Mouse (Mus musculus) forebrain, postnatal 0 days (tissue): ENCODE results near the gene Ndufaf7. TPM values are rescaled to one million over a fixed set of nuclear protein-coding genes. Genes with fewer than 3 reads are reported as not detected.

Experiments used
- ATAC-seq: fragments of 200-750 bp; cut with Nextera tagmentation; 2 replicates; pipeline ENCODE4 v1.8.0; 2017; ENCODE audit warnings: mild to moderate bottlenecking, moderate library complexity
- DNase-seq: peaks from one replicate; pipeline ENCODE4 v3.0.0-alpha.2; 2015
- H3K27ac ChIP-seq: fragments of 300-500 bp; sonication (generic); 2 replicates; pipeline ENCODE4 v1.5.1; 2014; ENCODE audit warnings: low read depth, mild to moderate bottlenecking, antibody characterized with exemption, low read length, moderate library complexity, mixed read lengths
- H3K27me3 ChIP-seq: fragments of 300-500 bp; sonication (generic); 2 replicates; pipeline ENCODE4 v1.6.1; 2014; ENCODE audit warnings: mild to moderate bottlenecking, low read length, mixed read lengths; ENCODE audit not compliant: insufficient read depth
- H3K36me3 ChIP-seq: fragments of 300-500 bp; sonication (generic); 2 replicates; pipeline ENCODE4 v1.6.1; 2014; ENCODE audit warnings: mild to moderate bottlenecking, moderate library complexity; ENCODE audit not compliant: insufficient read depth
- H3K4me1 ChIP-seq: fragments of 300-500 bp; sonication (generic); 2 replicates; pipeline ENCODE4 v1.6.1; 2014; ENCODE audit warnings: antibody characterized with exemption; ENCODE audit not compliant: insufficient read depth
- H3K4me2 ChIP-seq: fragments of 300-500 bp; sonication (generic); 2 replicates; pipeline ENCODE4 v1.6.1; 2014; ENCODE audit warnings: low read depth, mild to moderate bottlenecking, moderate library complexity
- H3K4me3 ChIP-seq: fragments of 300-500 bp; sonication (generic); 2 replicates; pipeline ENCODE4 v1.5.1; 2014; ENCODE audit warnings: low read depth, low read length, mixed read lengths
- H3K9ac ChIP-seq: fragments of 300-500 bp; sonication (generic); 2 replicates; pipeline ENCODE4 v1.6.1; 2014; ENCODE audit warnings: mild to moderate bottlenecking
- H3K9me3 ChIP-seq: fragments of 300-500 bp; sonication (generic); 2 replicates; pipeline ENCODE4 v1.6.1; 2016; ENCODE audit warnings: low read length
- CTCF ChIP-seq: sonication (generic); IDR thresholded peaks from 2 replicates; pipeline ENCODE4 v1.5.1; 2016; ENCODE audit warnings: antibody characterized with exemption, control low read depth, low read depth
- WGBS: fragments of 180-500 bp; shearing (Covaris S2); extraction: QIAGEN DNeasy Blood & Tissue Kit; methylation state at CpG from one replicate; pipeline ENCODE4 v1.1.7; 2014; 5-methylcytosine and 5-hydroxymethylcytosine counted together
- polyA plus RNA-seq: library from polyadenylated mRNA; unstranded; fragments of >200 nt; fragmentation: Nextera tagmentation; extraction: Ambion mirVana; gene quantifications from 2 replicates; pipeline ENCODE4 v1.2.1, GENCODE M21; 2015
- total RNA-seq: library from RNA; depleted of rRNA; stranded (reverse); fragments of >200 nt; gene quantifications from 2 replicates; pipeline ENCODE4 v1.2.3, GENCODE M21; 2014

Ndufaf7 gene
- total and polyA plus RNA-seq, 2 experiments from 2014 or later: 32.7 to 66.4 TPM

- Histone ChIP-seq H3K4me1 (no peaks in the 10 kb centered on the region), H3K4me2 (no peak overlapping the region), H3K9me3 (no peaks in the 10 kb centered on the region), H3K27me3 (no peaks in the 10 kb centered on the region), H3K4me3 (no peak overlapping the region), H3K9ac (no peak overlapping the region), H3K27ac (no peak overlapping the region), H3K36me3 (peaks cover 46% of the 10 kb centered on the region)
- no peak for ATAC-seq
- no peak for DNase-seq
- WGBS: 92% methylated on average over 8 of the region's 8 CpGs
- TF ChIP-seq CTCF: no peak
These were observed 16.3 kb downstream of the Ndufaf7 start for GRCm38 (mm10) chr17:78953240-78953639.

- Histone ChIP-seq H3K27me3 (no peaks in the 10 kb centered on the region), H3K27ac (no peak overlapping the region), H3K9me3 (no peaks in the 10 kb centered on the region), H3K4me1 (no peaks in the 10 kb centered on the region), H3K4me3 (no peak overlapping the region), H3K4me2 (no peak overlapping the region), H3K36me3 (peaks cover 41% of the 10 kb centered on the region), H3K9ac (no peak overlapping the region)
- TF ChIP-seq CTCF: no peak
- DNase-seq (no peak), ATAC-seq (no peak)
- WGBS: 84% methylated on average over 6 of the region's 6 CpGs
These were observed 22.5 kb downstream of the Ndufaf7 start for GRCm38 (mm10) chr17:78959473-78959872.

- ATAC-seq (peak; percentile 66), DNase-seq (peak; percentile 54)
- H3K9ac ChIP-seq: no peak overlapping the region
- no peaks in the 10 kb centered on the region for H3K4me1 ChIP-seq
- 62% methylated on average over 1 of the region's 1 CpGs for WGBS
- H3K4me2 ChIP-seq: no peak overlapping the region
- no peak for TF ChIP-seq CTCF
- peaks cover 26% of the 10 kb centered on the region for H3K36me3 ChIP-seq
- no peaks in the 10 kb centered on the region for H3K9me3 ChIP-seq
- no peak overlapping the region for H3K27ac ChIP-seq
- no peak overlapping the region for H3K4me3 ChIP-seq
- H3K27me3 ChIP-seq: no peaks in the 10 kb centered on the region
These were observed 27.5 kb downstream of the Ndufaf7 start for GRCm38 (mm10) chr17:78964387-78964786.

- no peak for ATAC-seq
- Histone ChIP-seq H3K9ac (no peak overlapping the region), H3K36me3 (peaks cover 20% of the 10 kb centered on the region), H3K4me3 (no peak overlapping the region), H3K4me2 (no peak overlapping the region), H3K27ac (no peak overlapping the region), H3K9me3 (no peaks in the 10 kb centered on the region), H3K27me3 (no peaks in the 10 kb centered on the region), H3K4me1 (no peaks in the 10 kb centered on the region)
- no peak for TF ChIP-seq CTCF
- DNase-seq: no peak
- WGBS: 90% methylated on average over 11 of the region's 11 CpGs
These were observed 29.4 kb downstream of the Ndufaf7 start for GRCm38 (mm10) chr17:78966092-78966883.

GRCm38 (mm10) chr17:78968500-78968899 lies 31.6 kb downstream of the Ndufaf7 start:
- DNase-seq (no peak), ATAC-seq (no peak)
- Histone ChIP-seq H3K27ac (no peak overlapping the region), H3K4me2 (no peak overlapping the region), H3K36me3 (peaks cover 13% of the 10 kb centered on the region), H3K4me3 (no peak overlapping the region), H3K9ac (no peak overlapping the region), H3K9me3 (no peaks in the 10 kb centered on the region), H3K27me3 (no peaks in the 10 kb centered on the region), H3K4me1 (no peaks in the 10 kb centered on the region)
- WGBS: 82% methylated on average over 3 of the region's 3 CpGs
- TF ChIP-seq CTCF: no peak

- Histone ChIP-seq H3K4me1 (no peaks in the 10 kb centered on the region), H3K27me3 (no peaks in the 10 kb centered on the region), H3K4me2 (no peak overlapping the region), H3K9ac (no peak overlapping the region), H3K36me3 (0 out of 2 replicates have a peak, but pooled peaks cover 8% of the 10 kb centered on the region), H3K9me3 (no peaks in the 10 kb centered on the region), H3K27ac (no peak overlapping the region), H3K4me3 (no peak overlapping the region)
- DNase-seq (no peak), ATAC-seq (no peak)
- peak; percentile 44 for TF ChIP-seq CTCF
- 92% methylated on average over 8 of the region's 8 CpGs for WGBS
These were observed 46.2 kb downstream of the Ndufaf7 start for GRCm38 (mm10) chr17:78983166-78983565.

- H3K27me3 ChIP-seq: no peaks in the 10 kb centered on the region
- no peak overlapping the region for H3K9ac ChIP-seq
- no peak for TF ChIP-seq CTCF
- H3K4me3 ChIP-seq: no peak overlapping the region
- no peak for ATAC-seq
- WGBS: 93% methylated on average over 3 of the region's 3 CpGs
- no peaks in the 10 kb centered on the region for H3K9me3 ChIP-seq
- H3K27ac ChIP-seq: no peak overlapping the region
- no peak overlapping the region for H3K4me2 ChIP-seq
- DNase-seq: no peak
- H3K36me3 ChIP-seq: 0 out of 2 replicates have a peak, but pooled peaks cover 8% of the 10 kb centered on the region
- H3K4me1 ChIP-seq: no peaks in the 10 kb centered on the region
These were observed 46.8 kb downstream of the Ndufaf7 start for GRCm38 (mm10) chr17:78983736-78984135.
